Mouse (Mus musculus) kidney, embryonic 14.5 days (tissue): ENCODE data around the gene Krt9. TPM values are rescaled to one million over a fixed set of nuclear protein-coding genes. Genes with fewer than 3 reads are reported as not detected.

Experiments
- ATAC-seq: fragments of 200-750 bp; cut with Nextera tagmentation; 2 replicates; pipeline ENCODE4 v1.8.0; 2017; ENCODE audit warnings: moderate number of reproducible peaks, mild to moderate bottlenecking, moderate TSS enrichment, moderate library complexity; ENCODE audit not compliant: low FRiP score, low TSS enrichment
- H3K27ac ChIP-seq: fragments of 300-500 bp; sonication (generic); 2 replicates; pipeline ENCODE4 v1.5.1; 2014; ENCODE audit warnings: low read depth, mild to moderate bottlenecking, low read length, moderate library complexity, mixed read lengths
- H3K27me3 ChIP-seq: fragments of 300-500 bp; sonication (generic); 2 replicates; pipeline ENCODE4 v1.6.1; 2014; ENCODE audit warnings: mild to moderate bottlenecking, low read length; ENCODE audit not compliant: control insufficient read depth, insufficient read depth
- H3K36me3 ChIP-seq: fragments of 300-500 bp; sonication (generic); 2 replicates; pipeline ENCODE4 v1.6.1; 2014; ENCODE audit warnings: low read length, mixed read lengths; ENCODE audit not compliant: control insufficient read depth, insufficient read depth
- H3K4me1 ChIP-seq: fragments of 300-500 bp; sonication (generic); 2 replicates; pipeline ENCODE4 v1.6.1; 2014; ENCODE audit warnings: low read length, mixed read lengths; ENCODE audit not compliant: control insufficient read depth, insufficient read depth
- H3K4me2 ChIP-seq: fragments of 300-500 bp; sonication (generic); replicated peaks from 2 replicates; pipeline ENCODE4 v1.6.1; 2014; ENCODE audit warnings: low read depth, mild to moderate bottlenecking, low read length
- H3K4me3 ChIP-seq: fragments of 300-500 bp; sonication (generic); 2 replicates; pipeline ENCODE4 v1.5.1; 2014; ENCODE audit warnings: mild to moderate bottlenecking, low read length
- H3K9ac ChIP-seq: fragments of 300-500 bp; sonication (generic); 2 replicates; pipeline ENCODE4 v1.6.1; 2014; ENCODE audit warnings: low read depth, mild to moderate bottlenecking, low read length, moderate library complexity
- H3K9me3 ChIP-seq: fragments of 300-500 bp; sonication (generic); 2 replicates; pipeline ENCODE4 v1.6.1; 2016; ENCODE audit warnings: low read length; ENCODE audit not compliant: control insufficient read depth
- WGBS: fragments of 180-500 bp; shearing (Covaris S2); extraction: QIAGEN DNeasy Blood & Tissue Kit; methylation state at CpG from one replicate; pipeline ENCODE4 v1.1.7; 2014; 5-methylcytosine and 5-hydroxymethylcytosine counted together
- polyA plus RNA-seq: library from polyadenylated mRNA; unstranded; fragments of >200 nt; fragmentation: Nextera tagmentation; extraction: Ambion mirVana; gene quantifications from 2 replicates; pipeline ENCODE4 v1.2.1, GENCODE M21; 2014

The Krt9 gene
- polyA plus RNA-seq, 1 experiment from 2014 or later: not detected

- Histone ChIP-seq H3K9me3 (no peaks in the 10 kb centered on the region), H3K4me2 (no peak overlapping the region), H3K27me3 (peaks cover 13% of the 10 kb centered on the region), H3K4me1 (peaks cover 24% of the 10 kb centered on the region; the same call in 1 of the 2 replicates), H3K9ac (no peak overlapping the region), H3K27ac (no peak overlapping the region), H3K36me3 (no peaks in the 10 kb centered on the region), H3K4me3 (no peak overlapping the region)
- ATAC-seq: no peak
- 61% methylated on average over 21 of the region's 21 CpGs for WGBS
These were observed 52.1 kb downstream of the Krt9 start for GRCm38 (mm10) chr11:100140966-100141365.

DNA sequence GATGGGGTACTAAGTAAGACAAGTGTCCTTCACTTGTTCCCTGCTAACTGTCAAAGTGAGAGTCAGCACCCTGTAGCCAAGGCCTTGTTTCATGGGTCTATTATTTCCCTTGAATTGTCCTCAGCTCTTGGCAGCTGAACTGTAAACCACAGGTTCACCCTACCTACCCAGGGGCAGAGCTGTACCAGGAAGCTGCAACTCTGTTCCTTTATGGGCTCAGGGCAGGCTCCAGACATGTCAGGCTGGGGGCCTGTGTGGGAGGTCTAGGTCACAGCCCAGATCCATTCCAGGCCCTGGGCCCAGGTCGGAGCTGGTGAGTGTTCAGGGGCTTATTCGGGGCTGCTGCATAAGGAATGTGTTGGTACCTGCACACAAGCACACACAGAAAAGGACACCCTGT is 53.7 kb downstream of the Krt9 start:
- H3K36me3 ChIP-seq: no peaks in the 10 kb centered on the region
- H3K9ac ChIP-seq: no peak overlapping the region
- no peak overlapping the region for H3K27ac ChIP-seq
- H3K4me3 ChIP-seq: no peak overlapping the region
- H3K27me3 ChIP-seq: no peaks in the 10 kb centered on the region; the same call in 1 of the 2 replicates
- no peak overlapping the region for H3K4me2 ChIP-seq
- 28% methylated on average over 2 of the region's 2 CpGs for WGBS
- peaks cover 12% of the 10 kb centered on the region; the same call in 1 of the 2 replicates for H3K4me1 ChIP-seq
- ATAC-seq: no peak
- no peaks in the 10 kb centered on the region for H3K9me3 ChIP-seq

- 52% methylated on average over 7 of the region's 7 CpGs for WGBS
- ATAC-seq: no peak
- Histone ChIP-seq H3K27me3 (no peaks in the 10 kb centered on the region), H3K9ac (no peak overlapping the region), H3K9me3 (no peaks in the 10 kb centered on the region), H3K4me2 (no peak overlapping the region), H3K36me3 (no peaks in the 10 kb centered on the region), H3K4me3 (no peak overlapping the region), H3K27ac (no peak overlapping the region), H3K4me1 (peaks cover 12% of the 10 kb centered on the region; the same call in 1 of the 2 replicates)
These were observed 54.2 kb downstream of the Krt9 start for GRCm38 (mm10) chr11:100138809-100139208.

GRCm38 (mm10) chr11:100137693-100138092 is 55.4 kb downstream of the Krt9 start:
- WGBS: 8% methylated on average over 5 of the region's 5 CpGs
- Histone ChIP-seq H3K27ac (no peak overlapping the region), H3K4me1 (peaks cover 12% of the 10 kb centered on the region; the same call in 1 of the 2 replicates), H3K4me3 (no peak overlapping the region), H3K36me3 (no peaks in the 10 kb centered on the region), H3K9ac (no peak overlapping the region), H3K27me3 (no peaks in the 10 kb centered on the region), H3K9me3 (no peaks in the 10 kb centered on the region), H3K4me2 (no peak overlapping the region)
- ATAC-seq: peak; percentile 56

Other genes starting within 250 kb of the Krt9 start
- gene Krtap9-5, start 244.8 kb downstream of the Krt9 start, polyA plus RNA-seq: not detected in 2 replicates
- gene Krtap29-1, start 214.2 kb downstream of the Krt9 start, polyA plus RNA-seq: not detected in 2 replicates
- not detected in 2 replicates for gene Krtap16-1, start 206.6 kb downstream of the Krt9 start, polyA plus RNA-seq
- gene Krtap17-1, start 199.3 kb downstream of the Krt9 start, polyA plus RNA-seq: not detected in 2 replicates
- gene Krt33a, start 177.0 kb downstream of the Krt9 start, polyA plus RNA-seq: not detected in 2 replicates
- not detected in 2 replicates for gene Krt33b, start 163.4 kb downstream of the Krt9 start, polyA plus RNA-seq
- 0.11 TPM in 1 of 2 replicates, not detected in the other for gene Krt34, start 151.7 kb downstream of the Krt9 start, polyA plus RNA-seq
- not detected in 2 replicates for gene Krt31, start 142.7 kb downstream of the Krt9 start, polyA plus RNA-seq
- not detected in 2 replicates for gene Krt32, start 105.0 kb downstream of the Krt9 start, polyA plus RNA-seq
- not detected in 2 replicates for gene Krt35, start 97.0 kb downstream of the Krt9 start, polyA plus RNA-seq
- gene Krt36, start 87.6 kb downstream of the Krt9 start, polyA plus RNA-seq: 1.4 and 1.5 TPM in 2 replicates
- gene Krt13, start 71.7 kb downstream of the Krt9 start, polyA plus RNA-seq: not detected in 2 replicates
- 0.96 and 1.2 TPM in 2 replicates for gene Krt15, start 57.3 kb downstream of the Krt9 start, polyA plus RNA-seq
- gene Krt19, start 44.6 kb downstream of the Krt9 start, polyA plus RNA-seq: 24.2 and 31.4 TPM in 2 replicates
- gene Krt14, start 14.3 kb upstream of the Krt9 start, polyA plus RNA-seq: not detected in 2 replicates
- gene Krt16, start 55.7 kb upstream of the Krt9 start, polyA plus RNA-seq: not detected in 2 replicates
- 0.13 and 0.14 TPM in 2 replicates for gene Krt17, start 67.8 kb upstream of the Krt9 start, polyA plus RNA-seq
- gene Krt42, start 76.6 kb upstream of the Krt9 start, polyA plus RNA-seq: not detected in 2 replicates
- gene Eif1, start 126.6 kb upstream of the Krt9 start, polyA plus RNA-seq: 1,744 and 1,749 TPM in 2 replicates
- not detected in 2 replicates for gene Gast, start 141.2 kb upstream of the Krt9 start, polyA plus RNA-seq
- 6.0 and 6.3 TPM in 2 replicates for gene Hap1, start 162.9 kb upstream of the Krt9 start, polyA plus RNA-seq
- 66.8 and 84.7 TPM in 2 replicates for gene Jup, start 204.5 kb upstream of the Krt9 start, polyA plus RNA-seq
- 59.7 and 63.3 TPM in 2 replicates for gene P3h4, start 221.6 kb upstream of the Krt9 start, polyA plus RNA-seq
- gene Fkbp10, start 222.5 kb upstream of the Krt9 start, polyA plus RNA-seq: 75.4 and 113 TPM in 2 replicates
- gene Nt5c3b, start 248.6 kb upstream of the Krt9 start, polyA plus RNA-seq: 100 and 112 TPM in 2 replicates
- 0.61 and 0.68 TPM in 2 replicates for gene Klhl10, start 248.7 kb upstream of the Krt9 start, polyA plus RNA-seq